ENCODE assay signal across 10 mouse cellular contexts in genomic region chr15:32265378-32265934, GRCm38 (mm10). TPM values are rescaled to one million over a fixed set of nuclear protein-coding genes. Genes with fewer than 3 reads are reported as not detected.
DNase-seq lines count a peak whose midpoint lies in the region; ATAC-seq and TF ChIP-seq lines count a peak whose summit lies in the region.
"Had no signal": no experiment of that assay in that cellular context is flagged by ENCODE, and none has a peak within 500 bp of the region (broad histone marks: within the 10 kb centered on the region; RNA-seq: fewer than 3 reads in every experiment).

No protein-coding gene starts in this region.

- no peaks in the 10 kb centered on the region for H3K27me3 ChIP-seq in intestine, embryonic 14.5 days (replicated peaks; ENCODE audit: control insufficient read depth, insufficient read depth, low read length)
- no peaks in the 10 kb centered on the region for H3K27me3 ChIP-seq in intestine, postnatal 0 days (replicated peaks; ENCODE audit: control insufficient read depth, insufficient read depth, low read length)
- H3K27me3 ChIP-seq in heart, embryonic 14.5 days (ENCODE audit: control insufficient read depth, insufficient read depth, low read length) = no peaks in the 10 kb centered on the region
- no peaks in the 10 kb centered on the region; the same call in 1 of the 2 replicates for H3K27me3 ChIP-seq in midbrain, embryonic 13.5 days
- H3K27me3 ChIP-seq in forebrain, embryonic 16.5 days (replicated peaks; ENCODE audit: control insufficient read depth, insufficient read depth, low read length) = no peaks in the 10 kb centered on the region
- H3K27me3 ChIP-seq: liver, embryonic 13.5 days had no signal

- no peak overlapping the region for H3K9ac ChIP-seq in intestine, embryonic 14.5 days (ENCODE audit: low read length)
- no peak overlapping the region for H3K9ac ChIP-seq in intestine, postnatal 0 days (ENCODE audit: low read depth, low read length)
- H3K9ac ChIP-seq in heart, embryonic 14.5 days (ENCODE audit: low read length) = no peak overlapping the region
- no peak overlapping the region for H3K9ac ChIP-seq in midbrain, embryonic 13.5 days (replicated peaks)
- H3K9ac ChIP-seq in forebrain, embryonic 16.5 days (replicated peaks; ENCODE audit: low read depth, low read length) = no peak overlapping the region
- H3K9ac ChIP-seq: liver, embryonic 13.5 days had no signal

- no peak overlapping the region for H3K4me3 ChIP-seq in intestine, embryonic 14.5 days (ENCODE audit: low read depth, low read length)
- no peak overlapping the region for H3K4me3 ChIP-seq in intestine, postnatal 0 days (ENCODE audit: low read depth, low read length)
- H3K4me3 ChIP-seq in heart, embryonic 14.5 days (ENCODE audit: control insufficient read depth in 1 of 2, insufficient read depth in 1 of 2, low read depth in 1 of 2, low read length in 2 of 2) = no peak overlapping the region
- H3K4me3 ChIP-seq in midbrain, embryonic 13.5 days (replicated peaks) = no peak overlapping the region
- H3K4me3 ChIP-seq in forebrain, embryonic 16.5 days (replicated peaks; ENCODE audit: low read length) = no peak overlapping the region
- H3K4me3 ChIP-seq: erythroblast, embryonic 14.5 days; liver, embryonic 13.5 days had no signal

- TF ChIP-seq CTCF in intestine, postnatal 0 days (IDR thresholded peaks at IDR 0.05; ENCODE audit: low read depth) = no peak

- peak overlapping the region; percentile 70 for H3K27ac ChIP-seq in intestine, embryonic 14.5 days (ENCODE audit: low read depth)
- H3K27ac ChIP-seq in intestine, postnatal 0 days (ENCODE audit: low read depth, low read length) = no peak overlapping the region
- peak overlapping the region; percentile 46 to 85 for H3K27ac ChIP-seq in heart, embryonic 14.5 days (replicated peaks in 1 of 2; ENCODE audit: control insufficient read depth in 1 of 2, insufficient read depth in 1 of 2, low read depth in 2 of 2, low read length in 2 of 2)
- H3K27ac ChIP-seq in midbrain, embryonic 13.5 days = no peak overlapping the region
- no peak overlapping the region for H3K27ac ChIP-seq in forebrain, embryonic 16.5 days (ENCODE audit: low read length)
- H3K27ac ChIP-seq: liver, embryonic 13.5 days had no signal

- peaks cover 9% of the 10 kb centered on the region; the same call in 1 of the 2 replicates for H3K36me3 ChIP-seq in intestine, embryonic 14.5 days (ENCODE audit: control insufficient read depth, insufficient read depth, low read length)
- no peaks in the 10 kb centered on the region for H3K36me3 ChIP-seq in intestine, postnatal 0 days (ENCODE audit: control insufficient read depth, insufficient read depth)
- no peaks in the 10 kb centered on the region for H3K36me3 ChIP-seq in heart, embryonic 14.5 days (ENCODE audit: control insufficient read depth, insufficient read depth, low read length)
- no peaks in the 10 kb centered on the region for H3K36me3 ChIP-seq in midbrain, embryonic 13.5 days
- no peaks in the 10 kb centered on the region for H3K36me3 ChIP-seq in forebrain, embryonic 16.5 days (ENCODE audit: control insufficient read depth, insufficient read depth)
- H3K36me3 ChIP-seq: liver, embryonic 13.5 days had no signal

- peak; percentile 65 for DNase-seq in intestine, embryonic 14.5 days (ENCODE audit: low spot score)
- peak; percentile 46 to 63 for DNase-seq in cerebellum, adult 18-20 months
- no peak for DNase-seq in urinary bladder, adult 2 months (ENCODE audit: low spot score)
- no peak for DNase-seq in thymus, postnatal 14 days
- DNase-seq: liver, embryonic 13.5 days had no signal

- H3K4me1 ChIP-seq in intestine, embryonic 14.5 days (replicated peaks; ENCODE audit: control insufficient read depth, insufficient read depth, low read length) = peaks cover 41% of the 10 kb centered on the region
- H3K4me1 ChIP-seq in intestine, postnatal 0 days (replicated peaks; ENCODE audit: control insufficient read depth, insufficient read depth, low read length) = no peaks in the 10 kb centered on the region
- peaks cover 34 to 53% of the 10 kb centered on the region in 2 experiments for H3K4me1 ChIP-seq in heart, embryonic 14.5 days (ENCODE audit: control insufficient read depth in 2 of 2, insufficient read depth in 2 of 2, low read length in 2 of 2)
- peaks cover 19% of the 10 kb centered on the region for H3K4me1 ChIP-seq in midbrain, embryonic 13.5 days (replicated peaks)
- peaks cover 13% of the 10 kb centered on the region for H3K4me1 ChIP-seq in forebrain, embryonic 16.5 days (replicated peaks; ENCODE audit: control insufficient read depth, insufficient read depth, low read length)

- H3K4me2 ChIP-seq in intestine, embryonic 14.5 days (ENCODE audit: low read length) = no peak overlapping the region
- H3K4me2 ChIP-seq in intestine, postnatal 0 days (replicated peaks; ENCODE audit: low read depth) = no peak overlapping the region
- H3K4me2 ChIP-seq in heart, embryonic 14.5 days (ENCODE audit: low read length) = no peak overlapping the region
- H3K4me2 ChIP-seq in midbrain, embryonic 13.5 days (replicated peaks) = no peak overlapping the region
- no peak overlapping the region for H3K4me2 ChIP-seq in forebrain, embryonic 16.5 days (ENCODE audit: low read length)
- H3K4me2 ChIP-seq: liver, embryonic 13.5 days had no signal

- 45% methylated on average over 9 of the region's 9 CpGs for WGBS in intestine, embryonic 14.5 days
- WGBS in intestine, postnatal 0 days = 68% methylated on average over 9 of the region's 9 CpGs
- 56% methylated on average over 9 of the region's 9 CpGs for WGBS in heart, embryonic 14.5 days
- WGBS in midbrain, embryonic 13.5 days = 52% methylated on average over 9 of the region's 9 CpGs
- WGBS in forebrain, embryonic 16.5 days = 72% methylated on average over 9 of the region's 9 CpGs

- no peaks in the 10 kb centered on the region for H3K9me3 ChIP-seq in intestine, embryonic 14.5 days (ENCODE audit: control insufficient read depth, low read length)
- no peaks in the 10 kb centered on the region for H3K9me3 ChIP-seq in intestine, postnatal 0 days (ENCODE audit: control insufficient read depth)
- no peaks in the 10 kb centered on the region for H3K9me3 ChIP-seq in heart, embryonic 14.5 days (ENCODE audit: control insufficient read depth, low read length)
- no peaks in the 10 kb centered on the region for H3K9me3 ChIP-seq in midbrain, embryonic 13.5 days
- H3K9me3 ChIP-seq in forebrain, embryonic 16.5 days (ENCODE audit: control insufficient read depth, low read length) = no peaks in the 10 kb centered on the region
- H3K9me3 ChIP-seq: liver, embryonic 13.5 days had no signal

- ATAC-seq in intestine, embryonic 14.5 days (replicated peaks; ENCODE audit: low FRiP score, low TSS enrichment, low read depth) = peak; percentile 88
- ATAC-seq in intestine, postnatal 0 days = no peak
- ATAC-seq in heart, embryonic 14.5 days (ENCODE audit: insufficient number of reproducible peaks, insufficient read depth, low FRiP score, low read depth) = peak; percentile 20; the same call in 1 of the 2 replicates
- ATAC-seq in midbrain, embryonic 13.5 days = peak; percentile 76
- ATAC-seq in forebrain, embryonic 16.5 days = no peak

RNA-seq across cellular contexts. Expression of gene Sema5a, which starts 20.8 kb away (rescaled TPM):
- 24.8 and 24.9 TPM in 2 replicates for polyA plus RNA-seq in intestine, embryonic 14.5 days (2014; fragmentation: Nextera tagmentation; extraction: Ambion mirVana)
- polyA plus RNA-seq in intestine, postnatal 0 days (2015; fragmentation: Nextera tagmentation; extraction: Ambion mirVana) = 4.9 and 5.1 TPM in 2 replicates
- 8.4 and 10.0 TPM in 2 replicates for polyA plus RNA-seq in heart, embryonic 14.5 days (2014; fragmentation: Nextera tagmentation; extraction: Ambion mirVana)
- 5.4 and 8.9 TPM in 2 replicates for polyA plus RNA-seq in midbrain, embryonic 13.5 days (2015; fragmentation: Nextera tagmentation; extraction: Ambion mirVana)
- 10.1 and 15.0 TPM in 2 replicates for polyA plus RNA-seq in urinary bladder, adult 2 months (2012; rRNA removed)
- polyA plus RNA-seq in forebrain, embryonic 16.5 days (2015; fragmentation: Nextera tagmentation; extraction: Ambion mirVana) = 12.1 and 13.5 TPM in 2 replicates
- polyA plus RNA-seq: erythroblast, embryonic 14.5 days had no signal

Comparison
In these comparisons a context has a peak if more than half of its experiments do, and no peak if none do; other contexts are left out.
1. ATAC-seq: peak in intestine, embryonic 14.5 days (single experiment), heart, embryonic 14.5 days (single experiment) and midbrain, embryonic 13.5 days (single experiment); none in intestine, postnatal 0 days (single experiment) and forebrain, embryonic 16.5 days (single experiment).
2. H3K27ac ChIP-seq: peak in intestine, embryonic 14.5 days (single experiment) and heart, embryonic 14.5 days (2 of 2); none in intestine, postnatal 0 days (single experiment), midbrain, embryonic 13.5 days (single experiment) and forebrain, embryonic 16.5 days (single experiment).
3. DNase-seq: peak in intestine, embryonic 14.5 days (single experiment) and cerebellum, adult 18-20 months (2 of 2); none in urinary bladder, adult 2 months (single experiment) and thymus, postnatal 14 days (single experiment).